Mouse (Mus musculus): ENCODE measurements around the gene Gm12184. TPM values are rescaled to one million over a fixed set of nuclear protein-coding genes. Genes with fewer than 3 reads are reported as not detected.
"Not testable (repeated sequence)": the region's sequence is repeated elsewhere in the genome, so short reads cannot be mapped to it uniquely, and the experiment has no call there.

The Gm12184 gene
- polyA plus RNA-seq, 1 experiment from 2014 or later, result 4.6 TPM

DNA sequence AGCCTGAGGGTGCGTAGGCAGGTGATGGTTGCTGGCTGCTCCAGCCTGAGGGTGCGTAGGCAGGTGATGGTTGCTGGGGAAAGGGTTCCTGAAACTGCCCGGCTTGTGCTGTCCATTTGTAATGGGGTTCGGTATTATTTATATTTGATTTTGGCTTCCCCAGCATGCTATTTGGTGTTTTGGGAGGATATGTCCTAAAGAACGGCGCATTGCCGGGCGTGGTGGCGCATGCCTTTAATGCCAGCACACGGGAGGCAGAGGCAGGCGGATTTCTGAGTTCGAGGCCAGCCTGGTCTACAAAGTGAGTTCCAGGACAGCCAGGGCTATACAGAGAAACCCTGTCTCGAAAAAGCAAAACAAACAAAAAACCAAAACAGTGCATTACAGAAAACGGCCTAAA is 5.2 kb downstream of the Gm12184 start:
- not testable (repeated sequence) for H3K9ac ChIP-seq (ENCODE audit: low read depth, low read length); H3K9me3 ChIP-seq (ENCODE audit: control insufficient read depth, low read length); H3K4me3 ChIP-seq (ENCODE audit: low read depth, low read length); DNase-seq (ENCODE audit: low spot score); H3K36me3 ChIP-seq (ENCODE audit: control insufficient read depth, insufficient read depth, low read length); ATAC-seq (ENCODE audit: low read depth); H3K27ac ChIP-seq (replicated peaks; ENCODE audit: low read depth, low read length); H3K4me2 ChIP-seq (ENCODE audit: low read depth, low read length)
- WGBS, result 78% methylated on average over 14 of the region's 14 CpGs
- H3K4me1 ChIP-seq (ENCODE audit: control insufficient read depth, insufficient read depth, low read length), result peaks cover 10% of the 10 kb centered on the region
- H3K27me3 ChIP-seq (replicated peaks; ENCODE audit: control insufficient read depth, insufficient read depth, low read length), result peaks cover 13% of the 10 kb centered on the region

DNA sequence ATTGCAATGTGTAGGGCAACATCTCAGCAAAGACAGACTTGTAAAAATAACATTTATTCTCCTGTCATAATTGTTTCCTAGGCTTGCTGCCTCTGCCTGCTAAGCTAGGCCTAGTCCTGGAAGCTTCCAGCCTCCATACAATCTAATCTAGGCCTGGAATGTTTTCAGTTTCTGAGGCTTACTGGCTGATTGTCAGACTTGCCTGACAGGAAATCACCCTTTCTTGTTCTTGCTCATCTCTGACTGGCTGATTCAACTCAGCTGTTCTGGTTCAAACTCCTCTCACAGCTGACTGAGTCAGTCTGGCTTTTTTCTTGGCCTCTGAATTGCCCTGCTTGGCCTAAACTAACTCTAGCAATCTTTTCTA is 6.2 kb downstream of the Gm12184 start:
- no peak overlapping the region for H3K27ac ChIP-seq (replicated peaks; ENCODE audit: low read depth, low read length)

GRCm38 (mm10) chr11:48819614-48820307 is 6.7 kb downstream of the Gm12184 start:
- Histone ChIP-seq H3K36me3 (ENCODE audit: control insufficient read depth, insufficient read depth, low read length) (0 out of 2 replicates have a peak, but pooled peaks cover 4% of the 10 kb centered on the region), H3K27ac (replicated peaks; ENCODE audit: low read depth, low read length) (no peak overlapping the region), H3K9me3 (ENCODE audit: control insufficient read depth, low read length) (no peaks in the 10 kb centered on the region), H3K4me1 (ENCODE audit: control insufficient read depth, insufficient read depth, low read length) (peaks cover 13% of the 10 kb centered on the region), H3K4me2 (ENCODE audit: low read depth, low read length) (no peak overlapping the region), H3K9ac (ENCODE audit: low read depth, low read length) (no peak overlapping the region), H3K27me3 (replicated peaks; ENCODE audit: control insufficient read depth, insufficient read depth, low read length) (peaks cover 11% of the 10 kb centered on the region), H3K4me3 (ENCODE audit: low read depth, low read length) (0 out of 2 replicates have a peak overlapping the region, but pooled peaks have one; percentile 0)
- WGBS, result 76% methylated on average over 7 of the region's 7 CpGs
- no peak for ATAC-seq (ENCODE audit: low read depth)
- no peak for DNase-seq (ENCODE audit: low spot score)

More for the DNA sequence above, 6.2 kb downstream of the Gm12184 start:
- Histone ChIP-seq H3K4me1 (ENCODE audit: control insufficient read depth, insufficient read depth, low read length) (peaks cover 13% of the 10 kb centered on the region), H3K4me3 (ENCODE audit: low read depth, low read length) (no peak overlapping the region), H3K27me3 (replicated peaks; ENCODE audit: control insufficient read depth, insufficient read depth, low read length) (peaks cover 13% of the 10 kb centered on the region), H3K4me2 (ENCODE audit: low read depth, low read length) (no peak overlapping the region), H3K9ac (ENCODE audit: low read depth, low read length) (no peak overlapping the region), H3K9me3 (ENCODE audit: control insufficient read depth, low read length) (no peaks in the 10 kb centered on the region), H3K36me3 (ENCODE audit: control insufficient read depth, insufficient read depth, low read length) (0 out of 2 replicates have a peak, but pooled peaks cover 3% of the 10 kb centered on the region)
- ATAC-seq (ENCODE audit: low read depth) (no peak), DNase-seq (ENCODE audit: low spot score) (no peak)

GRCm38 (mm10) chr11:48818346-48818745 is 8.1 kb downstream of the Gm12184 start:
- ATAC-seq (ENCODE audit: low read depth) (no peak), DNase-seq (ENCODE audit: low spot score) (peak; percentile 95)
- Histone ChIP-seq H3K9me3 (ENCODE audit: control insufficient read depth, low read length) (no peaks in the 10 kb centered on the region), H3K27me3 (replicated peaks; ENCODE audit: control insufficient read depth, insufficient read depth, low read length) (no peaks in the 10 kb centered on the region), H3K4me3 (ENCODE audit: low read depth, low read length) (peak overlapping the region; percentile 73), H3K4me1 (ENCODE audit: control insufficient read depth, insufficient read depth, low read length) (peaks cover 4% of the 10 kb centered on the region; the same call in 1 of the 2 replicates), H3K9ac (ENCODE audit: low read depth, low read length) (peak overlapping the region; percentile 91), H3K4me2 (ENCODE audit: low read depth, low read length) (peak overlapping the region; percentile 85), H3K27ac (replicated peaks; ENCODE audit: low read depth, low read length) (peak overlapping the region; percentile 88; the same call in 1 of the 2 replicates), H3K36me3 (ENCODE audit: control insufficient read depth, insufficient read depth, low read length) (0 out of 2 replicates have a peak, but pooled peaks cover 4% of the 10 kb centered on the region)
- under 1% methylated on average over 16 of the region's 16 CpGs for WGBS

DNA sequence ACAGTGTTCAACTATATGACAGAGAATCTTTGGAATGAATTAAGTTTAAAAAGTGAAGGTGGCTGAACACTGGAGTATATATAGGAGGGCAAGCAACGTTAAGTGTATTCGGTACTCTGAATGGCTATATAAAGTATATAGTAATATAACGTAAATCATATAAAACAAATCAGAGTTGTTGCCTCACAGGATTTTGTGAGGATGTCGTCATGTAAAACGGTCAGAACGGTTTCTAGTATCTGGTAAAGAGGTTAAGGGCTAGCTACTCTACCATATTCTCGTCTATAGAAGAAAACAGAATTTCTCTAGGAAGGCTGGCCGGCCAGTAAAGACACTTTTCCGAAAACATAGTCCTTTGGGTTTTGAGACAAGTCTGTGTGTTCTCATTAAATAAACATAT is 8.7 kb downstream of the Gm12184 start:
- Histone ChIP-seq H3K27ac (replicated peaks; ENCODE audit: low read depth, low read length) (peak overlapping the region; percentile 88), H3K36me3 (ENCODE audit: control insufficient read depth, insufficient read depth, low read length) (0 out of 2 replicates have a peak, but pooled peaks cover 4% of the 10 kb centered on the region), H3K4me3 (ENCODE audit: low read depth, low read length) (peak overlapping the region; percentile 73), H3K9me3 (ENCODE audit: control insufficient read depth, low read length) (no peaks in the 10 kb centered on the region), H3K27me3 (replicated peaks; ENCODE audit: control insufficient read depth, insufficient read depth, low read length) (no peaks in the 10 kb centered on the region), H3K9ac (ENCODE audit: low read depth, low read length) (peak overlapping the region; percentile 91), H3K4me1 (ENCODE audit: control insufficient read depth, insufficient read depth, low read length) (0 out of 2 replicates have a peak, but pooled peaks cover 3% of the 10 kb centered on the region), H3K4me2 (ENCODE audit: low read depth, low read length) (peak overlapping the region; percentile 85)
- no peak for ATAC-seq (ENCODE audit: low read depth)
- no peak for DNase-seq (ENCODE audit: low spot score)
- 6% methylated on average over 9 of the region's 9 CpGs for WGBS

DNA sequence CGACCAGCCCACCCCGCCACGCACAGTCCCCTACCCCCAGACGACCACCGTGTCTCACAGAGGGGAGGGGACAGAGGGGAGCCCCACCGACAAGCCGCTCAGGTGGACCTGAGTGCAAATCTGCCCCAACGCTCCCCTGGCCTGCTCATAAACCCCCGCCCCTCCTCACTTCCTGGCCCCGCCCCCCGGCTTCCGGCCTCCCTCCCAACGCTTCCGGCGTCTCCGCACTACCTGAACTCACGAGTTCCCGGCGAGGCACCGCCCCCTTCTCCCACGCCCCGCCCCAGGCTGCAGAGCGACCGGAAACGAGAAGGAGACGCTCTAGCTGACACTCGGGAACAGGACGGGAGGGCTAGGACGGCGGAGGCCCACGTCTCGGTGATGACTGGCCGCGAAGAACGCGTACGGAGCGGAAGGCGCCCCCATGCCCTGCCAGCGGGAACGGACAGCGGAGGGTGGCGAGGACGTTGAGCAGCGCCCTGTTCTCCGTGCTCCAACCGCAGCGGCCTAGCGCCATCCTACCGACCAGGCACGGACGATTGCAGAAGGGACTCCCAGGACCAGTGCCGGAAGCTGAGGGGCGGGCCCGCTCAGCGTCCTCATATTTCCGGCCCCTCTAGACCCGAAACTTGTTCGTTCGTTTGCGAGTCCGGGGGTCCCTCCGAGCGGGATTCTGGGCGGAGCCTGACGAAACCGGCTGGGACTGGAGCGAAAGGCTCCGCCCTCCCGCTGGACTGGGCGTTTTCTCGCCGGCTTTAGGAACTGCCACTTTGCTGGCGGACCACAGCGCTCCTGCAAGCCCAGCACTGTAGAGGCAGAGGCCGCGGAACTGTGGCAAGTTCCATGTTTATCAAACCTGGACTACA is 9.4 kb downstream of the Gm12184 start, which contains the start of gene Trim41:
Gene Trim41 (minus strand): TSS at position 554 of the 866 bp plus-strand sequence.
- Histone ChIP-seq H3K36me3 (ENCODE audit: control insufficient read depth, insufficient read depth, low read length) (peaks cover 8% of the 10 kb centered on the region), H3K9me3 (ENCODE audit: control insufficient read depth, low read length) (no peaks in the 10 kb centered on the region), H3K4me3 (ENCODE audit: low read depth, low read length) (peak within 1 kb of the TSS; percentile 73), H3K9ac (ENCODE audit: low read depth, low read length) (peak within 1 kb of the TSS; percentile 91), H3K4me1 (ENCODE audit: control insufficient read depth, insufficient read depth, low read length) (0 out of 2 replicates have a peak, but pooled peaks cover 3% of the 10 kb centered on the region), H3K27me3 (replicated peaks; ENCODE audit: control insufficient read depth, insufficient read depth, low read length) (no peaks in the 10 kb centered on the region), H3K27ac (replicated peaks; ENCODE audit: low read depth, low read length) (peak within 1 kb of the TSS; percentile 88), H3K4me2 (ENCODE audit: low read depth, low read length) (peak within 1 kb of the TSS; percentile 85)
- ATAC-seq (ENCODE audit: low read depth), result peak; percentile 97
- peak; percentile 99 for DNase-seq (ENCODE audit: low spot score)
- 0% methylated on average over 45 of the region's 77 CpGs for WGBS

DNA sequence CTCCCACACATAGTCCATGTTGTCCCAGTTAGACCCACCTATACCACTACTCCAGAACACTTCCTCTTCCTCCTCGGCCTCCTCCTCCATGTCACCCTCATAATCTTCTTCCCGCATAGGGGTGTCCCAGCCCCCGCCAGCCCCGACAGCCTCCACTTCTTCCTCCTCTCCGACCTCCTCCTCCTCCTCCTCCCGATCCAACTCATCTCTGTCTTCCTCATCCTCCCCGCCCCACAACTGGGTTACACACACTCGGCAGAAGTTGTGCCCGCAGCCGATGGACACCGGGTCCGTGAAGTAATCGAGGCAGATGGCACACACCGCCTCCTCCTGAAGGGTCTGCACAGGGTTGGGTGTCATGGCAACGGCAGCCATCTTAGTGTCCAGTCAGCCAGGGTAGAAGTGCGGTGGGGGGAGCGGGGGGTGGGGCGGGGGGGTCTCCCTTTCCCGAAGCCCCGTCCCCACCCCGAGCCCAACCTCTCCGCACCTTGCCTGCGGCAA is 10.1 kb downstream of the Gm12184 start:
- peak; percentile 70 for DNase-seq (ENCODE audit: low spot score)

GRCm38 (mm10) chr11:48815851-48816250 is 10.6 kb downstream of the Gm12184 start:
- WGBS, result 69% methylated on average over 16 of the region's 16 CpGs
- Histone ChIP-seq H3K27ac (replicated peaks; ENCODE audit: low read depth, low read length) (no peak overlapping the region; the same call in 1 of the 2 replicates), H3K4me2 (ENCODE audit: low read depth, low read length) (peak overlapping the region; percentile 75), H3K9ac (ENCODE audit: low read depth, low read length) (peak overlapping the region; percentile 91), H3K4me1 (ENCODE audit: control insufficient read depth, insufficient read depth, low read length) (0 out of 2 replicates have a peak, but pooled peaks cover 3% of the 10 kb centered on the region), H3K27me3 (replicated peaks; ENCODE audit: control insufficient read depth, insufficient read depth, low read length) (no peaks in the 10 kb centered on the region), H3K4me3 (ENCODE audit: low read depth, low read length) (peak overlapping the region; percentile 73), H3K9me3 (ENCODE audit: control insufficient read depth, low read length) (no peaks in the 10 kb centered on the region), H3K36me3 (ENCODE audit: control insufficient read depth, insufficient read depth, low read length) (peaks cover 16% of the 10 kb centered on the region)
- ATAC-seq (ENCODE audit: low read depth) (no peak), DNase-seq (ENCODE audit: low spot score) (no peak)

More for the DNA sequence above, 10.1 kb downstream of the Gm12184 start:
- Histone ChIP-seq H3K27me3 (replicated peaks; ENCODE audit: control insufficient read depth, insufficient read depth, low read length) (no peaks in the 10 kb centered on the region), H3K27ac (replicated peaks; ENCODE audit: low read depth, low read length) (peak overlapping the region; percentile 88; the same call in 1 of the 2 replicates), H3K9me3 (ENCODE audit: control insufficient read depth, low read length) (no peaks in the 10 kb centered on the region), H3K4me3 (ENCODE audit: low read depth, low read length) (peak overlapping the region; percentile 73), H3K4me2 (ENCODE audit: low read depth, low read length) (peak overlapping the region; percentile 75), H3K9ac (ENCODE audit: low read depth, low read length) (peak overlapping the region; percentile 91), H3K4me1 (ENCODE audit: control insufficient read depth, insufficient read depth, low read length) (0 out of 2 replicates have a peak, but pooled peaks cover 3% of the 10 kb centered on the region), H3K36me3 (ENCODE audit: control insufficient read depth, insufficient read depth, low read length) (peaks cover 15% of the 10 kb centered on the region)
- peak; percentile 41 for ATAC-seq (ENCODE audit: low read depth)
- WGBS, result 3% methylated on average over 19 of the region's 23 CpGs
